Mouse (Mus musculus) bone marrow macrophage, adult 2 months (primary cell): ENCODE results near the gene Slc1a7.

Experiments
- CTCF ChIP-seq: IDR thresholded peaks from 2 replicates; pipeline ENCODE4 v1.5.1; 2012; ENCODE audit warnings: low read depth, mild to moderate bottlenecking, low read length, moderate library complexity
- POLR2A ChIP-seq: IDR thresholded peaks from 2 replicates; pipeline ENCODE4 v1.6.1; 2012; ENCODE audit warnings: mild to moderate bottlenecking, low read depth, low read length, borderline replicate concordance

DNA sequence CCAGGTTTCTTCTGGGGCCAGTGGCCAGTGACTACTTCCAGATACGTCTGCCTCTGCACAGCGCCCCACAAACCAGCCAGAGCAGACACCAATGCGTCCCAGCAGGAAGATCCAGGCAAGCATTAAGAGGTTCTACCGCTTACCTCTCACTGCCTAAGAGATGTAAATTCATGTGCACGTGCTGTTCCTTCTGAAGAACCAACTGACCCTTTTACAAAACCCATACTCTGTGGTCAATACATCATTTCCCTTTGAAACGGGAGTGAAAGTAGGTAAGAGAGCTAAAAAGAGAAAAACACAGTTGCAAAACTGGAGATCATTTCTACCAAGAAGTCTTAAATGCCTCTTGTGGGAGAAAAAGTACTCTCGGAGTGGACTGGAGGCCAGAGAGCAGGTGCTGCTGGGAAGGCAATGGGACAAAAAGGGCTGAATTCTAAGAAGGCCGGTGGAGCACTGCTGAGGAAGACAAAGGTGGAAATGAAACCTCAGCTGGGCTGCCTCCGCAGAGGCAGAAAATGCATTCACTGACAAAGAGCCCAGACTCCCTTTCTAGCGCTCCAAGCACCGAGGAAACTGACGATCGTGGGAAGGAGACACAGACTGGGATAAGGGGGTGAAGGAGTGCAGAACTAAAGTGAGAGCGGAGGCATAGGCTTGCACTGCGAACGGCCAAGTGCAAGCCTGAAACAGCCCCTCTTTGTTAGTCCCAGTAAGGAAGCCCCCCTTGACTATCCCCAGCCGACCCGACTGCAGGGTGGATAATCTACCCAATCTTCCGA, 91.7 kb downstream of the Slc1a7 start:
- TF ChIP-seq CTCF (no peak), POLR2A (no peak)
